Mouse (Mus musculus) myocyte (in vitro differentiated cells): Measurements from ENCODE around the gene Rrp7a.

ENCODE experiments used
- POLR2A ChIP-seq: IDR thresholded peaks from one replicate; pipeline ENCODE4 v1.6.1; 2011; ENCODE audit warnings: low read depth, mild to moderate bottlenecking, control low read depth, moderate library complexity; ENCODE audit not compliant: insufficient read length
- USF1 ChIP-seq: IDR thresholded peaks from one replicate; pipeline ENCODE4 v1.6.1; 2011; ENCODE audit warnings: low read depth, mild to moderate bottlenecking, control low read depth, moderate library complexity

- TF ChIP-seq USF1 = no peak
- no peak for TF ChIP-seq POLR2A
Observed at GRCm38 (mm10) chr15:83148801-83149195, 26.2 kb upstream of the Rrp7a start.
